Mouse (Mus musculus): ENCODE measurements around the gene Fbln5. TPM values are rescaled to one million over a fixed set of nuclear protein-coding genes. Genes with fewer than 3 reads are reported as not detected.

Fbln5 gene
- total and polyA plus RNA-seq, 3 experiments = 0.22 TPM; not detected in 2

DNA sequence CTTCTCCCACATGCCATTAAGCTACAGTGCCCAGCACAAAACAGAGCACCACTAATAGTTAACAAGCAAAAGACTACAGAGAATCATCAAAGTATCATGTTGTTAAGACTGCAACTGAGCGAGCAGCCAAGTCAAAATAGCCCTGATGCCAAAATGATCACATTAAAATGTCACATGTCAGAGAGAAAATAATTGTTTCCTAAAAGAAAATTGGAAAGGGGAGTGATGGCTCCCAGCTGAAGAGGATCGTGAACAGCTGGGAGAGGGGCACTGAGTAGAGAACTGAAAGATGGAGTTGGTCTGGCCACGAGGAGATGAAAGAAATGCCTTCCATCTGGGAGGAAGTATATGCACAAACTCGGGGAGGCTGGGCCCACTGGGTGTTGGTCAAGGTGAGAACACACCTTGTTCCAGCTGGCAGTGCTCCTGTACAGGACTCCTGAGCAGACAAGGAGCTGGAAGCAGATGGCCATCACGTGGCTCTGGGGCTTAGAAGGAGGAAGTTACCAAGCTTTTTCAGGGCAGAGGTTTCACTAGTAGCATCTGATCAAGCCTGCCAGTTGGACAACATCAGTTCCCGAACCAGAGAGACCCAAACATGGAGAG is 59.3 kb downstream of the Fbln5 start:
- H3K4me1 ChIP-seq (ENCODE audit: insufficient read depth, low read depth, low read length) = no peaks in the 10 kb centered on the region
- TF ChIP-seq CTCF (IDR thresholded peaks at IDR 0.05; ENCODE audit: low read depth, low read length) (no peak), POLR2AphosphoS5 (IDR thresholded peaks at IDR 0.05; ENCODE audit: insufficient replicate concordance, low read depth, low read length) (no peak), GATA2 (IDR thresholded peaks at IDR 0.05; ENCODE audit: borderline replicate concordance, low read depth, low read length) (no peak), GATA1 (IDR thresholded peaks at IDR 0.05; ENCODE audit: borderline replicate concordance, low read length) (no peak), TAL1 (conservative IDR thresholded peaks at IDR 0.05; ENCODE audit: low read depth, low read length) (no peak)
- no peak for ATAC-seq (ENCODE audit: extremely low read depth, insufficient number of reproducible peaks, low FRiP score, poor library complexity, severe bottlenecking)
- H3K4me3 ChIP-seq (ENCODE audit: low read depth, low read length) = no peak overlapping the region
- H3K9me3 ChIP-seq (replicated peaks) = no peaks in the 10 kb centered on the region
- DNase-seq (ENCODE audit: low spot score) = no peak
- no peaks in the 10 kb centered on the region for H3K36me3 ChIP-seq (replicated peaks)
- peaks cover 11% of the 10 kb centered on the region for H3K27me3 ChIP-seq (ENCODE audit: insufficient read depth, low read length)

DNA sequence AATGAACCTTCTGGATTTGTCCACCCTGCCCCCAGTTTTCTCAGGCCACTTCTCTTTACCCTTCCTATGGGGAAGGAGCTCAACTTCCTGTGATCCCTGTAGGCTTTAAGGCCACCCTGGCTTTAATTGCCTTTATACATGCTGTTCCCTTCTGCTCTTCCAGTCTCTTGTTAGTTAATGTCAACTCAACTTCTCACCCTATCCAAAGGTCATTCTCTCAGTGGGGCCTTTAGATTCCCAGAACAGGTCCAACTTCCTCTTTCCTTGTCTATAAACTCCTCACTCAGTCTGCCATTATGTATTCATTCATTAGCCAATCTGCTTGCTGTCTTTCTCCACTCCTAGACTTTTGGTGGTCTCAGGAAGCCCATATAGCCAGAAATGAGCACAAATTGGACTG is 60.2 kb downstream of the Fbln5 start:
- Histone ChIP-seq H3K36me3 (replicated peaks) (no peaks in the 10 kb centered on the region), H3K27me3 (ENCODE audit: insufficient read depth, low read length) (peaks cover 11% of the 10 kb centered on the region), H3K4me1 (ENCODE audit: insufficient read depth, low read depth, low read length) (no peaks in the 10 kb centered on the region), H3K4me3 (ENCODE audit: low read depth, low read length) (no peak overlapping the region), H3K9me3 (replicated peaks) (no peaks in the 10 kb centered on the region)
- no peak for ATAC-seq (ENCODE audit: extremely low read depth, insufficient number of reproducible peaks, low FRiP score, poor library complexity, severe bottlenecking)
- TF ChIP-seq CTCF (IDR thresholded peaks at IDR 0.05; ENCODE audit: low read depth, low read length) (no peak), GATA1 (IDR thresholded peaks at IDR 0.05; ENCODE audit: borderline replicate concordance, low read length) (no peak), TAL1 (conservative IDR thresholded peaks at IDR 0.05; ENCODE audit: low read depth, low read length) (no peak), POLR2AphosphoS5 (IDR thresholded peaks at IDR 0.05; ENCODE audit: insufficient replicate concordance, low read depth, low read length) (no peak), GATA2 (IDR thresholded peaks at IDR 0.05; ENCODE audit: borderline replicate concordance, low read depth, low read length) (no peak)
- no peak for DNase-seq (ENCODE audit: low spot score)

DNA sequence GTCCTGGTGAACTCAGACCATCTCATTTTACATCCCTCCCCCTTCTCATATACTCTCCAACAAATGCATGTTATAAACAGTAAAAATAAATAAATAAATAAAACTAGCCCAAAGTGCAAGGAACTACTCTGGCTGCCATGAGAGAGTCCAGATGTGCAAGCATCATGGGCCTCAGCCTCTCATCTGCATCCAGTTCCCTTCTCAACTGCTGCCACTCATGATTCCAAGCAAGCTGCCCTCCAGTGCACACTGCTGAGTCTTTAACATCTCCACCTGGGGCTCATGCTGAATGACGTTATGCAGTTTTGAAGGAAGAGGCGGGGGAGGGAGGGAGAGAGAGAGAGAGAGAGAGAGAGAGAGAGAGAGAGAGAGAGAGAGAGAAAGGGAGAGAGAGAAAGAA is 76.5 kb downstream of the Fbln5 start:
- Histone ChIP-seq H3K4me1 (ENCODE audit: insufficient read depth, low read depth, low read length) (no peaks in the 10 kb centered on the region), H3K9me3 (replicated peaks) (no peaks in the 10 kb centered on the region), H3K36me3 (replicated peaks) (no peaks in the 10 kb centered on the region), H3K4me3 (ENCODE audit: low read depth, low read length) (no peak overlapping the region), H3K27me3 (ENCODE audit: insufficient read depth, low read length) (peaks cover 3% of the 10 kb centered on the region)
- DNase-seq (ENCODE audit: low spot score) (no peak), ATAC-seq (ENCODE audit: extremely low read depth, insufficient number of reproducible peaks, low FRiP score, poor library complexity, severe bottlenecking) (no peak)
- TF ChIP-seq GATA2 (IDR thresholded peaks at IDR 0.05; ENCODE audit: borderline replicate concordance, low read depth, low read length) (no peak), GATA1 (IDR thresholded peaks at IDR 0.05; ENCODE audit: borderline replicate concordance, low read length) (no peak), POLR2AphosphoS5 (IDR thresholded peaks at IDR 0.05; ENCODE audit: insufficient replicate concordance, low read depth, low read length) (no peak), TAL1 (conservative IDR thresholded peaks at IDR 0.05; ENCODE audit: low read depth, low read length) (no peak), CTCF (IDR thresholded peaks at IDR 0.05; ENCODE audit: low read depth, low read length) (no peak)

DNA sequence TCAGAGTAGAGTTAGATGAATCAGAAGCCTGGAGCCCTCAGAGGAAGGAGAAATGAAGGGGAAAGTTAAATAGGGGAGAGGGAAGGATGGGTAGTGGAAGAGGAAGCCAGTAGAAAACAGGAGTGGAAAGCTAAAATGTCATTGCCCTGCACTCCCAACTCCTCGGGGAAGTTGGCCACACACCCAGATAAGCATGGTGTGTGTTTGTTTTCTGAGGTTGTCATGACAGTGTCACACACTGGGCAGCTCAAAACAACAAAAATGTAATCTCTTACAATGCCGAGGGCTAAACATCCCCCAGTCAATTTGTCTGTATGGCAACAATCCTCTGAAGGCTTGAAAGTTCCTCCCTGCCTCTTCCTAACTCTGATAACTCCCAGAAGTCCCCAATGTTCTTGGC is 78.4 kb downstream of the Fbln5 start:
- Histone ChIP-seq H3K27me3 (ENCODE audit: insufficient read depth, low read length) (peaks cover under 1% of the 10 kb centered on the region; the same call in 1 of the 2 replicates), H3K36me3 (replicated peaks) (no peaks in the 10 kb centered on the region), H3K4me1 (ENCODE audit: insufficient read depth, low read depth, low read length) (no peaks in the 10 kb centered on the region), H3K9me3 (replicated peaks) (no peaks in the 10 kb centered on the region), H3K4me3 (ENCODE audit: low read depth, low read length) (no peak overlapping the region)
- no peak for TF ChIP-seq TAL1 (conservative IDR thresholded peaks at IDR 0.05; ENCODE audit: low read depth, low read length)
- ATAC-seq (ENCODE audit: extremely low read depth, insufficient number of reproducible peaks, low FRiP score, poor library complexity, severe bottlenecking) (no peak), DNase-seq (ENCODE audit: low spot score) (no peak)

DNA sequence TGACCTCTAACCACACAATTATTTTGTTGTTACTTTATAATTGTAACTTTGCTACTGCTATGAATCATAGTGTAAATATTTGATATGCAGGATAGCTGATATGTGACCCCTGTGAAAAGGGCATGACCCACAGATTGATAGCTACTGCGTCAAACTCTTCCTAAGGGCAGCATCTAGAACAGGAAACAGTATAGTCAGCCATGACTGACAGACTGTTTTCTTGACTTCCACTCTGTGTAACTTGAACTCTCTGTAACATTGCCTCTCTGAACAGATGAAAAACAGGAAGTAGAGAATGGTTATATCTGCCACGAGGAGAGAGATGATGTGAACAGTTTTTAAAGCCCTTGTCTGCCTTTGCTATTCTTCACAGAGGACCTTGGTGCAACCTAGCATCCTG is 78.8 kb downstream of the Fbln5 start:
- Histone ChIP-seq H3K36me3 (replicated peaks) (no peaks in the 10 kb centered on the region), H3K9me3 (replicated peaks) (no peaks in the 10 kb centered on the region), H3K4me3 (ENCODE audit: low read depth, low read length) (no peak overlapping the region), H3K27me3 (ENCODE audit: insufficient read depth, low read length) (no peaks in the 10 kb centered on the region; the same call in 1 of the 2 replicates), H3K4me1 (ENCODE audit: insufficient read depth, low read depth, low read length) (no peaks in the 10 kb centered on the region)
- ATAC-seq (ENCODE audit: extremely low read depth, insufficient number of reproducible peaks, low FRiP score, poor library complexity, severe bottlenecking) (no peak), DNase-seq (ENCODE audit: low spot score) (no peak)
- TF ChIP-seq CTCF (IDR thresholded peaks at IDR 0.05; ENCODE audit: low read depth, low read length) = no peak
- TF ChIP-seq TAL1 (conservative IDR thresholded peaks at IDR 0.05; ENCODE audit: low read depth, low read length) = no peak

DNA sequence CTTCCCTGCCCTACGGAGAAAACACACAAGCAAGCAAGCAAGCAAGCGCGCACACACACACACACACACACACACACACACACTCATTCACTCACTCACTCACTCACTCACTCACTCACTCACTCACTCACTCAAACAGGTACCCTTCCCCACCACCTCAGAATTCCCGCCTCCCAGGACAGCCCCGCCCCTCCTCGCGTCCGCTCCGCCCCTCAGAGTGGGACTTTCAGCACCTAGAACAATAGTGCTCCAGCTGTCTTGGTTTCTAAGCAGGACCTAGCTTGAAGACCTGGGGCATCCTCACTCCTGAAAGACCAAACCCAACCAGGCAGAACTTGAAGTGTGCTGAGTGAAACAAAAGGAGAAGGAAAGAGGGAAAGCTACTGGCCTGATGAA is 100.1 kb downstream of the Fbln5 start:
- ATAC-seq (ENCODE audit: extremely low read depth, insufficient number of reproducible peaks, low FRiP score, poor library complexity, severe bottlenecking) (no peak), DNase-seq (ENCODE audit: low spot score) (no peak)
- Histone ChIP-seq H3K4me1 (ENCODE audit: insufficient read depth, low read depth, low read length) (peaks cover 9% of the 10 kb centered on the region), H3K36me3 (replicated peaks) (no peaks in the 10 kb centered on the region), H3K9me3 (replicated peaks) (no peaks in the 10 kb centered on the region), H3K4me3 (ENCODE audit: low read depth, low read length) (no peak overlapping the region; the same call in 1 of the 2 replicates), H3K27me3 (ENCODE audit: insufficient read depth, low read length) (peaks cover 12% of the 10 kb centered on the region; the same call in 1 of the 2 replicates)
- no peak for TF ChIP-seq TAL1 (conservative IDR thresholded peaks at IDR 0.05; ENCODE audit: low read depth, low read length)
- no peak for TF ChIP-seq CTCF (IDR thresholded peaks at IDR 0.05; ENCODE audit: low read depth, low read length)
- no peak for TF ChIP-seq POLR2AphosphoS5 (IDR thresholded peaks at IDR 0.05; ENCODE audit: insufficient replicate concordance, low read depth, low read length)
- no peak for TF ChIP-seq GATA1 (IDR thresholded peaks at IDR 0.05; ENCODE audit: borderline replicate concordance, low read length)
- TF ChIP-seq GATA2 (IDR thresholded peaks at IDR 0.05; ENCODE audit: borderline replicate concordance, low read depth, low read length) = no peak
